Mouse (Mus musculus) c-Kit-positive CD71-negative TER-119-negative erythroid progenitor cells, embryonic 14.5 days (primary cell): ENCODE results near the gene Olfr992.
"Not testable (repeated sequence)": the region's sequence is repeated elsewhere in the genome, so short reads cannot be mapped to it uniquely, and the experiment has no call there.

Experiments used
- DNase-seq: peaks from one replicate; pipeline ENCODE4 v3.0.0-alpha.2; 2013; ENCODE audit warnings: low read depth

The Olfr992 gene

DNA sequence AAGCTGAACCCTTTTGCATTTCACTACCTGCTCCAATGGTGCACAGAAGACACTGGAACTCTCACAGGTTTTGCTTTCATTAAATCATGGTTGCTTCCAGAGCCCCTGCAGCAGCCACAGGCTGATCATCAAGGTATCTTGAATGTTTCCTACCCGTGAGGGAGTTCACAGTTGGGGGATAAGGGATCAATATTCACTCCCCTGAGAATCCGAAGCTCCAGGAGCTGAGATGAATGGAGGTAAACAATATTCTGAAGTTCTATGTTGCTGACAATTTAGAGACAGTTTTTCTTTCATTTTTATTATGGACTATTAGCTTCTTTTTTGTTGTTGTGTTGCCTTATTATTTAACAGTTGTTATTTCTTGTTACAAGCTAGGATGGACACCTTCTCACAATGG, at the start of gene Olfr992:
TSS of gene Olfr992 (minus strand) at position 101 of the 400 bp plus-strand sequence.
- no peak for DNase-seq

DNA sequence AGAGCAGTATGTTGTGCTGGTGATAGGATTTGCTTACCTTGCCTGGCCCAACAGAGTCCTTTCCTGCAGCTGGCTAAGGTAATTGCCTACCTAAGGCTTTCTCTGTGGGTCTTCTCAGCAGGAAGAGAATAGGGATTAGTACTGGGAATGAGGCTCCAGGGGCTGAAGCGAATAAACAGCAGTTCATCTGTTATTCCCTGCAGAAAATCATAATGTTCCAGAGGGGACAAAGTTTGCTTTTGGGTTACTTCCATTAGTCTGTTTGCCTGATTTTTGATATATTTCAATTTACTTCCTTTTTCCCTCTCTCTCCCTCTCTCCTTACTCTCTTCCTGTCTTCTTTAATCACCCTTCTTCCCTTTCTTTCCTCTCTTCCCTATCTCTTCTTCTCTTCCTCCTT, 34.3 kb upstream of the Olfr992 start, which contains the start of gene Olfr995:
TSS of gene Olfr995 (minus strand) at position 101 of the 400 bp plus-strand sequence.
- DNase-seq, result no peak

- DNase-seq, result no peak
These were observed 33.3 kb upstream of the Olfr992 start for GRCm38 (mm10) chr2:85442546-85442945.

GRCm38 (mm10) chr2:85436351-85436750, 27.1 kb upstream of the Olfr992 start, which contains the start of gene Olfr994:
TSS of gene Olfr994 (minus strand) at chr2:85436451.
- no peak for DNase-seq

DNA sequence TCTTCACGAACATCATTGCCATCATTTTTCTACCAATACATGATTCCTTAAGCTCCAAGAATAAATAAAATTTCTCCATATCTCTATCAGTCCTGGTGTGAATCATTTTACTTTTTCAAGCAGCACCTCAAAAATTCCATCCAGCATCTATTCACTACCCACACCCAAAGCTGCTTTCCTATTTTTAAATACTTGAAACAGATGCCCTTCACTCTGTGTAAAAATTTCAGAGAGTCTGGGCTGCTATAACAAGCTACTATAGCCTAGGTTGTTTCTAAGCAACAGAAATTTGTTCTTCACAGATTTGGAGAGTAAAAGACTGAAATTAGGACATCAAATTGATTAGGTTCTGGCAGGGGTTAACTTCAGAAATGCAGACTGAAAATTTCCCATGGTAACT, 16.6 kb upstream of the Olfr992 start:
- no peak for DNase-seq

DNA sequence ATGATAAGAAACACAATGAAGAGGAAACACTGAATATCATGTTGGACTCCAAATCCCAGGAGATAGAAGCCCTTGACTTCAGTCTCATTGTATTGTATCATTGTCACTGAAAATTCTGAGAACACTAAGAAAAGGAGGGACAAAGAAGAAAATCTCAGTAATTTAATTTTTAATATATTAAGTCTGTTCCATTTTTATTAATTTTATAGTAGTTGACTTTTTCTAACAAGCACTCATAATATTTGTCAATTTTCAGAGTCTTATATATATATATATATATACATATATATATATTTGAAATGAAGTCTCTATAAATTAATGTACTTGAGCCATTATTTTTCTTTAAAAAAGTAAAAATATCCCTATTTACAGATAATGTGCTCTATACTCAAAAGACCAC, 5.5 kb upstream of the Olfr992 start, which contains the start of gene Olfr993:
TSS of gene Olfr993 (minus strand) at position 101 of the 400 bp plus-strand sequence.
- DNase-seq, result no peak

DNA sequence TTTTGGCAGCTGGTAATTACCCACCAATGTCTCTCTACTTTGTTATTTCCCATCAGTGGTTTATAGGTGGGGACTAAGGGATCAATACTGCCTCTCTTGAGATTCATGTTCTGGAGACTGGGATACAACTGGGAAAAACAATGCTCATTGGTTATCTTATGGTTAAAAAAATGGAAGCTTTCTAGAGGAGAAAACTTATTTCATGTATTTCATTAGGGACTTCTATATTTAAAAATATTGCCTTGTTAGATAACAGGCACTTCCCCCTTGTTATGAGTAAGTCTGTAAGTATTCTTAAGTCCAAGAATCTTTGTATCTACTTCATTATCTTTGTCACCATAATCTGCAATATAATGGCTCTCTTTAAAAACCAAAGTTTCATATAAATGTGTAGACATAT, 46.1 kb downstream of the Olfr992 start, which contains the start of gene Olfr988:
TSS of gene Olfr988 (minus strand) at position 101 of the 400 bp plus-strand sequence.
- DNase-seq, result not testable (repeated sequence)
